Comparison of ENCODE assay signal across 8 mouse cellular contexts in the genomic region with DNA sequence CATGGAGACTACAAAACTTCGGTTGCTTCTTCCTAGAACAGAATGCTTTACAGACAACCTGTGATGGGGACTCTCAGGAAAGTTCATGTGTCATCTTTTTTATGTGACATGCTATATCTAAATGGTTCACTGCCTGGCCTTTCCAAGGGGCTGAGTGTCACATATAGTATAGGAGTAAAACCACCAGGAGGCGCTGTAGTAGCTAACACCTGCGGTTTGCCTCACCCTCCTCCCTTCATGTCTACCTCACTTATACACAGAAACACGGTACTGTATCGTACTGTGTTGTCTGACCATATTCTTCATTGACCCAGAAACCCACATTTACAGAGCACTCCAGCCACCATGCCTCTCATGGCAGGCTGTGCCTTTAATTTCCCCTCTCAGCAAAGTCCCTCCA.
A peak's percentile ranks its signal among the peaks of the same experiment; 100 is the strongest.
DNase-seq lines count a peak whose midpoint lies in the region; ATAC-seq and TF ChIP-seq lines count a peak whose summit lies in the region.

No protein-coding gene starts in this region.

- no peak overlapping the region for H3K27ac ChIP-seq in forebrain, embryonic 14.5 days (ENCODE audit: low read depth, low read length)
- H3K27ac ChIP-seq in forebrain, embryonic 10.5 days, result no peak overlapping the region
- H3K27ac ChIP-seq in liver, adult 2 months (replicated peaks; ENCODE audit: insufficient read depth, low read depth, low read length), result no peak overlapping the region

- H3K9ac ChIP-seq in forebrain, embryonic 14.5 days (ENCODE audit: low read length), result no peak overlapping the region
- H3K9ac ChIP-seq in liver, adult 2 months (ENCODE audit: low read depth, low read length), result no peak overlapping the region

- H3K36me3 ChIP-seq in forebrain, embryonic 14.5 days (ENCODE audit: control insufficient read depth, insufficient read depth, low read length), result no peaks in the 10 kb centered on the region
- no peaks in the 10 kb centered on the region for H3K36me3 ChIP-seq in forebrain, embryonic 10.5 days (replicated peaks)
- no peaks in the 10 kb centered on the region for H3K36me3 ChIP-seq in liver, adult 2 months (ENCODE audit: control insufficient read depth, insufficient read depth, low read length)

- no peak overlapping the region for H3K4me2 ChIP-seq in forebrain, embryonic 14.5 days (ENCODE audit: low read length)

- no peaks in the 10 kb centered on the region for H3K9me3 ChIP-seq in forebrain, embryonic 14.5 days (replicated peaks; ENCODE audit: control insufficient read depth, low read length)
- H3K9me3 ChIP-seq in forebrain, embryonic 10.5 days, result no peaks in the 10 kb centered on the region

- peak; percentile 34 for DNase-seq in forebrain, embryonic 14.5 days (ENCODE audit: low spot score)
- no peak for DNase-seq in forebrain, embryonic 10.5 days (ENCODE audit: extremely low spot score, low spot score)
- DNase-seq in 416B (ENCODE audit: low read depth), result peak; percentile 57
- peak; percentile 76 for DNase-seq in adrenal gland, postnatal 10 days
- DNase-seq in liver, adult 2 months (ENCODE audit: extremely low read depth, low read depth, low spot score), result peak; percentile 49
- DNase-seq in retina, postnatal 1 day, result peak; percentile 30
- DNase-seq in right cerebral cortex, postnatal 25 days, result no peak

- H3K4me1 ChIP-seq in forebrain, embryonic 14.5 days (ENCODE audit: control insufficient read depth, insufficient read depth, low read length), result no peaks in the 10 kb centered on the region
- H3K4me1 ChIP-seq in forebrain, embryonic 10.5 days, result peaks cover 4% of the 10 kb centered on the region
- no peaks in the 10 kb centered on the region for H3K4me1 ChIP-seq in liver, adult 2 months (ENCODE audit: control insufficient read depth, insufficient read depth, low read length)

- peak; percentile 69 for TF ChIP-seq CTCF in liver, adult 2 months (IDR thresholded peaks at IDR 0.05; ENCODE audit: low read depth, low read length)

- no peak for ATAC-seq in forebrain, embryonic 14.5 days
- peak; percentile 98 for ATAC-seq in granulocyte monocyte progenitor cell, adult 5-6 weeks (replicated peaks; ENCODE audit: poor library complexity, severe bottlenecking)

- no peaks in the 10 kb centered on the region for H3K79me2 ChIP-seq in liver, adult 2 months (ENCODE audit: control insufficient read depth, insufficient read depth, low read length)

- no peaks in the 10 kb centered on the region for H3K27me3 ChIP-seq in forebrain, embryonic 14.5 days (replicated peaks; ENCODE audit: control insufficient read depth, insufficient read depth, low read length)
- no peaks in the 10 kb centered on the region for H3K27me3 ChIP-seq in forebrain, embryonic 10.5 days (ENCODE audit: poor library complexity, severe bottlenecking)
- no peaks in the 10 kb centered on the region for H3K27me3 ChIP-seq in liver, adult 2 months (ENCODE audit: control insufficient read depth, insufficient read depth, low read length)

- WGBS in forebrain, embryonic 14.5 days, result 35% methylated on average over 5 of the region's 5 CpGs
- 39% methylated on average over 5 of the region's 5 CpGs for WGBS in forebrain, embryonic 10.5 days
- WGBS in liver, adult 2 months, result 23% methylated on average over 5 of the region's 5 CpGs

- no peak for TF ChIP-seq POLR2A in liver, adult 2 months (IDR thresholded peaks at IDR 0.05; ENCODE audit: extremely low read depth, insufficient read depth, low read length)

- no peak overlapping the region for H3K4me3 ChIP-seq in forebrain, embryonic 14.5 days (ENCODE audit: low read depth, low read length)
- no peak overlapping the region for H3K4me3 ChIP-seq in forebrain, embryonic 10.5 days
- no peak overlapping the region for H3K4me3 ChIP-seq in liver, adult 2 months (ENCODE audit: insufficient read depth, low read depth, low read length)

Comparison
In these comparisons a context has a peak if more than half of its experiments do, and no peak if none do; other contexts are left out.
1. DNase-seq: peak in forebrain, embryonic 14.5 days (single experiment), 416B (single experiment), adrenal gland, postnatal 10 days (single experiment), liver, adult 2 months (single experiment) and retina, postnatal 1 day (single experiment); none in forebrain, embryonic 10.5 days (single experiment) and right cerebral cortex, postnatal 25 days (single experiment).